Mouse (Mus musculus) kidney, embryonic 14.5 days (tissue): Measurements from ENCODE around the gene Ccdc8. TPM values are rescaled to one million over a fixed set of nuclear protein-coding genes. Genes with fewer than 3 reads are reported as not detected.
A peak's percentile ranks its signal among the peaks of the same experiment; 100 is the strongest.

Experiments
- ATAC-seq: fragments of 200-750 bp; cut with Nextera tagmentation; 2 replicates; pipeline ENCODE4 v1.8.0; 2017; ENCODE audit warnings: moderate number of reproducible peaks, mild to moderate bottlenecking, moderate TSS enrichment, moderate library complexity; ENCODE audit not compliant: low FRiP score, low TSS enrichment
- H3K27ac ChIP-seq: fragments of 300-500 bp; sonication (generic); 2 replicates; pipeline ENCODE4 v1.5.1; 2014; ENCODE audit warnings: low read depth, mild to moderate bottlenecking, low read length, moderate library complexity, mixed read lengths
- H3K27me3 ChIP-seq: fragments of 300-500 bp; sonication (generic); 2 replicates; pipeline ENCODE4 v1.6.1; 2014; ENCODE audit warnings: mild to moderate bottlenecking, low read length; ENCODE audit not compliant: control insufficient read depth, insufficient read depth
- H3K36me3 ChIP-seq: fragments of 300-500 bp; sonication (generic); 2 replicates; pipeline ENCODE4 v1.6.1; 2014; ENCODE audit warnings: low read length, mixed read lengths; ENCODE audit not compliant: control insufficient read depth, insufficient read depth
- H3K4me1 ChIP-seq: fragments of 300-500 bp; sonication (generic); 2 replicates; pipeline ENCODE4 v1.6.1; 2014; ENCODE audit warnings: low read length, mixed read lengths; ENCODE audit not compliant: control insufficient read depth, insufficient read depth
- H3K4me2 ChIP-seq: fragments of 300-500 bp; sonication (generic); replicated peaks from 2 replicates; pipeline ENCODE4 v1.6.1; 2014; ENCODE audit warnings: low read depth, mild to moderate bottlenecking, low read length
- H3K4me3 ChIP-seq: fragments of 300-500 bp; sonication (generic); 2 replicates; pipeline ENCODE4 v1.5.1; 2014; ENCODE audit warnings: mild to moderate bottlenecking, low read length
- H3K9ac ChIP-seq: fragments of 300-500 bp; sonication (generic); 2 replicates; pipeline ENCODE4 v1.6.1; 2014; ENCODE audit warnings: low read depth, mild to moderate bottlenecking, low read length, moderate library complexity
- H3K9me3 ChIP-seq: fragments of 300-500 bp; sonication (generic); 2 replicates; pipeline ENCODE4 v1.6.1; 2016; ENCODE audit warnings: low read length; ENCODE audit not compliant: control insufficient read depth
- WGBS: fragments of 180-500 bp; shearing (Covaris S2); extraction: QIAGEN DNeasy Blood & Tissue Kit; methylation state at CpG from one replicate; pipeline ENCODE4 v1.1.7; 2014; 5-methylcytosine and 5-hydroxymethylcytosine counted together
- polyA plus RNA-seq: library from polyadenylated mRNA; unstranded; fragments of >200 nt; fragmentation: Nextera tagmentation; extraction: Ambion mirVana; gene quantifications from 2 replicates; pipeline ENCODE4 v1.2.1, GENCODE M21; 2014

Gene Ccdc8
- polyA plus RNA-seq, 1 experiment from 2014 or later = 21.4 TPM

DNA sequence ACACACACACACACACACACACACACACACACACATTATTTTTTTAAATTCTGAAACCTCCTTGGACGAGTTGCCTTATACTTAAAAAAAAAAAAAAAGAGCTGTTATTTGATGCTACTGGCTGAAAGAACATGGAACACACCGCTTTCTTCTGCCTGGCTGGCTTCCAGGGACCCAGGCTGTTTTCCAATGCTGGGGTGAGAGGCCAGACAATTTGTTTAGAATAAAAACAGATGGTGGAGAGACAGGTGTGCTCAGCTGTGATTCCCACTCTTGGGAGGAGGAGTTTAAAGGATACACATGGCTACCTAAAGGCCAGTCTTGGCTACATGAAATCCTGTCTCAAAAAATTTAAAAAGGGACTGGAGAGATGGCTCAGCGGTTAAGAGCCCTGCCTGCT is 4.1 kb upstream of the Ccdc8 start:
- H3K27ac ChIP-seq = peak overlapping the region; percentile 15; the same call in 1 of the 2 replicates
- H3K4me2 ChIP-seq = no peak overlapping the region
- 18% methylated on average over 3 of the region's 3 CpGs for WGBS
- no peak overlapping the region for H3K9ac ChIP-seq
- H3K9me3 ChIP-seq = no peaks in the 10 kb centered on the region
- H3K36me3 ChIP-seq = no peaks in the 10 kb centered on the region
- no peak overlapping the region for H3K4me3 ChIP-seq
- no peak for ATAC-seq
- peaks cover 18% of the 10 kb centered on the region; the same call in 1 of the 2 replicates for H3K4me1 ChIP-seq
- no peaks in the 10 kb centered on the region for H3K27me3 ChIP-seq

- Histone ChIP-seq H3K9ac (no peak overlapping the region), H3K4me1 (peaks cover 21% of the 10 kb centered on the region), H3K9me3 (no peaks in the 10 kb centered on the region), H3K4me2 (0 out of 2 replicates have a peak overlapping the region, but pooled peaks have one; percentile 5), H3K4me3 (no peak overlapping the region), H3K27ac (peak overlapping the region; percentile 39; the same call in 1 of the 2 replicates), H3K36me3 (no peaks in the 10 kb centered on the region), H3K27me3 (no peaks in the 10 kb centered on the region)
- WGBS = 32% methylated on average over 15 of the region's 15 CpGs
- no peak for ATAC-seq
These were observed 2.3 kb upstream of the Ccdc8 start for GRCm38 (mm10) chr7:16990006-16990744.

GRCm38 (mm10) chr7:16991681-16992450 is 642 bp upstream of the Ccdc8 start:
- Histone ChIP-seq H3K9ac (no peak overlapping the region), H3K9me3 (no peaks in the 10 kb centered on the region), H3K27me3 (no peaks in the 10 kb centered on the region), H3K4me3 (no peak overlapping the region), H3K27ac (peak overlapping the region; percentile 83), H3K4me1 (peaks cover 34% of the 10 kb centered on the region), H3K4me2 (no peak overlapping the region; the same call in 1 of the 2 replicates), H3K36me3 (peaks cover 4% of the 10 kb centered on the region; the same call in 1 of the 2 replicates)
- ATAC-seq = peak; percentile 85
- WGBS = 32% methylated on average over 18 of the region's 18 CpGs

DNA sequence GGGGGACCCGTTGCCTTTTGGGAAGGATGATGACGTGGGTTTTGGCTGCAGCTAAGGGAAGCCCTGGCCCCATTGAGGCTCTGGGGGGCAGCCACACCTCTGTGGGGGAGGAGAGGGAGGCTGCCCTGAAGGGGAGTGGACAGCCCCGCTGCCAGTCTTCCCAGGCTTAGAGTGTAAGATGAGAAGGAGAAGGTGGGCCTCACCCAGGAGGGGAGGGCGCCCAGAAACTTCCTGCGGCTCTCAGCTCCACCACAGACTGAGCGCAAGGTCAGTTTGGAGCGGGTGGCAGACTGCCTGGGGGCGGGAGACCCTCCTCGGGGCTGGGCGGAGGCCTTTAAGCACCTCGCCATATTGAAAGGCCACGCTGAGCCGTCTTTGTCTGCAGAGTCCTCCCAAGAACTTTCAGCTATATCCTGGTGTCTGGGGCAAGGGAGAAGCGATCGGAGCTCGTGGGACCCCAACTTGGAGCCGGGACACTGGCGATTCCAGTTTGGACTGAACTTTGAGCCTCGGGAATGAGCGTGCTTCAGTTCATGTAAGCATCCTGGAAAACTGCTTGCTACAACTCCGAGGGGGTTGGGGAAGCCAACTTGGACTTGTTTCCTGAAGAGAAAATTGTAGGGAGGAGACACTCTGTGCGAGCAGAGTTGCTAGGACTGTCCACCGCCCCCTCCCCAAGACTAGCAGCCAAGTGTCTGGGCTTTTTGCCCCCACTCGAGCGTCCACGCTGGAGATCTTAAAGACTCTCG is 1.3 kb downstream of the Ccdc8 start:
- peak overlapping the region; percentile 78 for H3K4me3 ChIP-seq
- WGBS = under 1% methylated on average over 27 of the region's 27 CpGs
- H3K9me3 ChIP-seq = no peaks in the 10 kb centered on the region
- H3K4me1 ChIP-seq = peaks cover 33% of the 10 kb centered on the region
- peak; percentile 90 for ATAC-seq
- H3K27ac ChIP-seq = peak overlapping the region; percentile 79
- H3K36me3 ChIP-seq = peaks cover 19% of the 10 kb centered on the region
- peak overlapping the region; percentile 81 for H3K9ac ChIP-seq
- no peaks in the 10 kb centered on the region for H3K27me3 ChIP-seq
- H3K4me2 ChIP-seq = peak overlapping the region; percentile 83

DNA sequence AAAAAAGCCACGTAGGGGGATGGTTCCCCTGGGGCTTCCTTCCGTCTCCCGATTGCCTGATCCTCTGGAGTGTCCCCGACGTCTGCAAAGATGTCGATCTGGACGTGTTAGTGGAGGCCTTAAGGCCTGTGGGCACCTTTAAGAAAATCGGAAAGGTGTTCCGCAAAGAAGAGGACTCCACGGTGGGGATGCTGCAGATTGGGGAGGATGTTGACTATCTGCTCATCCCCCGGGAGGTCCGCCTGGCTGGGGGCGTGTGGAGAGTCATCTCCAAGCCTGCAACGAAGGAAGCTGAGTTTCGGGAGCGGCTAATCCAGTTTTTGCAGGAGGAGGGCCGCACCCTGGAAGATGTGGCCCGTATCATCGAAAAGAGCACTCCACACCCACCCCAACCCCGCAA is 1.9 kb downstream of the Ccdc8 start:
- peak overlapping the region; percentile 79 for H3K27ac ChIP-seq
- peaks cover 25% of the 10 kb centered on the region for H3K36me3 ChIP-seq
- H3K4me2 ChIP-seq = peak overlapping the region; percentile 83
- ATAC-seq = no peak
- WGBS = under 1% methylated on average over 20 of the region's 20 CpGs
- peak overlapping the region; percentile 78 for H3K4me3 ChIP-seq
- peak overlapping the region; percentile 81 for H3K9ac ChIP-seq
- peaks cover 33% of the 10 kb centered on the region for H3K4me1 ChIP-seq
- H3K9me3 ChIP-seq = no peaks in the 10 kb centered on the region
- H3K27me3 ChIP-seq = no peaks in the 10 kb centered on the region

GRCm38 (mm10) chr7:16995345-16995744 is 2.8 kb downstream of the Ccdc8 start:
- Histone ChIP-seq H3K27me3 (no peaks in the 10 kb centered on the region), H3K4me3 (peak overlapping the region; percentile 78), H3K27ac (no peak overlapping the region), H3K9me3 (no peaks in the 10 kb centered on the region), H3K36me3 (peaks cover 32% of the 10 kb centered on the region), H3K4me1 (peaks cover 31% of the 10 kb centered on the region), H3K4me2 (peak overlapping the region; percentile 83), H3K9ac (peak overlapping the region; percentile 81)
- WGBS = 77% methylated on average over 4 of the region's 4 CpGs
- no peak for ATAC-seq

DNA sequence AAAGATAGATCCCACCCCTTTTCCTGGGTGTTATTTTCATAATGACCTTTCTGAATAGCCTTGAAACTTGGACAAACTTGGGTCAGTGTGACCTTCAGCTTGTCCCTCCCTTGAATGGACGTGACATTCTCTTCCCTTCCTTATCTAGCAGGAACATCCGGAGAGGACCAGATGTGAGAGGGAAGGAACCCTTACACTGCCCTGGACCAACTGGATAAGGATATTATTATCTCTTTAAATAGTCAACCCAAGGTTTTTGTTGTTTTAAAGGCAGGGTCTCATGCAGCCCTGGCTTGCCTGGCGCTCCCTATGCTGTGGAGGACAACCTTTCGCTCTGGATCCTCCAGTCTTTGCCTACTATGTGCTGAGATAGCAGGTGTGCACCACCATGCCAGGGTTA is 6.7 kb downstream of the Ccdc8 start:
- H3K27me3 ChIP-seq = no peaks in the 10 kb centered on the region
- H3K4me1 ChIP-seq = peaks cover 18% of the 10 kb centered on the region
- no peak overlapping the region for H3K27ac ChIP-seq
- H3K4me3 ChIP-seq = no peak overlapping the region
- WGBS = 74% methylated on average over 4 of the region's 4 CpGs
- H3K9me3 ChIP-seq = no peaks in the 10 kb centered on the region
- H3K4me2 ChIP-seq = no peak overlapping the region
- peaks cover 48% of the 10 kb centered on the region for H3K36me3 ChIP-seq
- H3K9ac ChIP-seq = no peak overlapping the region
- no peak for ATAC-seq

GRCm38 (mm10) chr7:16999650-17000049 is 7.1 kb downstream of the Ccdc8 start:
- Histone ChIP-seq H3K36me3 (peaks cover 52% of the 10 kb centered on the region), H3K27ac (no peak overlapping the region), H3K4me2 (no peak overlapping the region), H3K4me1 (peaks cover 18% of the 10 kb centered on the region), H3K27me3 (no peaks in the 10 kb centered on the region), H3K4me3 (no peak overlapping the region), H3K9me3 (no peaks in the 10 kb centered on the region), H3K9ac (no peak overlapping the region)
- ATAC-seq = no peak
- WGBS = 29% methylated on average over 4 of the region's 4 CpGs
